Mouse (Mus musculus) spleen, postnatal 36 days (tissue): ENCODE measurements around the gene Sp110.
"Not testable (repeated sequence)": the region's sequence is repeated elsewhere in the genome, so short reads cannot be mapped to it uniquely, and the experiment has no call there.

Experiments
- DNase-seq, 2 experiments: peaks; one replicate each; pipeline ENCODE4 v3.0.0; 2022; ENCODE audit warnings: low spot score in 2 of 2, mixed read lengths in 1 of 2

Gene Sp110

DNA sequence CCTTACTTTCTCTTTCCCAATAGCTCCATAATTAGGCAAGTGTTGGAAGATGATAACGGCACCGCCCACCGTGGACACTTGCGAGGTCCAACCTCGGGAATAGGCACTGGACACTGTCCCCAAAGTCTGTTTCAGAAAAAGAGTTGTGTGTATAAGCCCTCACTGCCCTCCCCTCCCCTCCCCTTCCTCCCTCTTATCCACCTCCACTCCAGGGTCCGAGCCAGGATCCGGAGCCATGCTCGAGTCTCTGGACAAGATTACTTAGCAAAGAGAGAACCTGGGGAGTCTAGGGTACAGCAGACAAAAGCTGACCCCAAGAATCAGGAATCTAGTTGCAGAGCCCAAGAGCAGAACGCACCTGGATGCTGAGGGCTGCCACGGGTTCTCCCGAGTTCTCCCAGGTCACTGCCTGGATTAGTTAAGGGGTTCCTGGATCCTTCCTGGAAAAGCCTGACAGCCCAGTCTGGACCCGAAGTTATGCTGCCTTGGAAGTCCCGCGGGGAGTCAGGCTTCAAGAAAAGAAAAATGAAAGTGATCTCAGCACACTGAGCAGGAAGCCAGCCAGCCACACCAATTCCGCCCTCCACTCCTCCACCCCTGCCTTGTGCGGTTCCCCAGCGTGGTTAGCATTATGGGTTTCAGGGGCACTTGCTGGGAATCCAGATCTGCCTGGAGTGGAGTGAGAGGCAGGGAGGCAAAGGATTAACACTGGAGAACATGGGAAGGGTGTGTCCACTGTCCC is at the start of gene Sp110:
Gene Sp110 (minus strand): TSS at position 547 of the 742 bp plus-strand sequence.
- DNase-seq: peak; percentile 51 to 64

DNA sequence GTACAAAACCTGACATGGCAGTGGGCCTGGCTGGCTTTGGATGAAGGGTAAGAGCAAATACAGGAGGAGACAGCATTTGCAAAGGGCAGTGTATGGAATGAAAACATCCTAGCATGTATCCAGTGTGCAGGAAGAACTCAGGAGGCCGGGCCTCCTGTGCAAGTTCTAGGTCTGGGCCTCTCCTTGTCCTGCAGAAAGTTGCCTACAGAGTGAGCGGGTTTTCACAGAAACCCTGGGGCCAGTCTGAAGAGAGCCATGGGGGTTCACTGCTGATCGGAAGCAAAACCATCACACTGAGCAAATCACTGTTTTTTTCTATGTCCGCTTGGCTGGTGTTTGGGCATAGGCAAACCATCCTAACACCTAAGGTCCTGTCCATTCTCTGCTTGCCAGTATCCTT is 39.5 kb upstream of the Sp110 start:
- peak in 1 of 2 experiments; percentile 29 for DNase-seq

DNA sequence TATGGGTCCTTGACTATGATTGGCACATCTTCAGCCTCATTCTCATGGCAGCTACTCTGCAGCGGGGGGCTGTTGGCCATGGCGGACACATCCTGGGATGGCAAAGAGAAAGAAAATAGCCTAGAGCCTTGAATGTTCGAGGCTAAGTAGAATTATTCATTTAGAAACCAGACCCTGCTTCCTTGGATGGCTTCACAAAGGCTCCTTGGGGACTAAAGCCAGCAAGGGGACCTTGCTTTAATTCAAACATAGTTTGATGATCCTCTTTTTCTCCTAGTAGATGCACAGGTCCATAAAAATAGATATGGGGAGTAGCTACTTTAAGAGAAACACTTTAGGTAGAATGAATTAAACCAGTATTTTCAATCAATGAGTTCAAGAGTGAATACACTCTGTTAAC is 38.3 kb upstream of the Sp110 start:
- not testable (repeated sequence) for DNase-seq

DNA sequence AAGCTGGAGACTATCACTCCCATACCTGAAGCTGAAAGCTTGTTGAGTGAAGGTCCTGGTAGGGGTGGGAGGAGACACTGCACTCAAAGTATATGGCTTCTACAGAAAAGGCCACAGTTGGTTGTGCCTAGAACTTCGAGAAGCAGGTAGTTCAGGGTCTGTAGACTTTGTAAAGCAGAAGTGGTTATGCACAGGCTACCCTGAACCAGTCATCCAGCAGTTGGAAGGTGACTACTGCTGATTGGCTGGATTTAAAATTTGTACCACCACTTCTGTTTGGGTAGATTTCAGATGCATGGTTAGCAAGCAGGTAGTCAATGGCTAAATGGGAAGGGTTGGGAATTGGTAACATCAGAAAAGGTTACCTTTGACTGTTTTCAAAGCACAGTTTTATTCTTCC is 20.1 kb upstream of the Sp110 start:
- DNase-seq: peak; percentile 60 to 62

DNA sequence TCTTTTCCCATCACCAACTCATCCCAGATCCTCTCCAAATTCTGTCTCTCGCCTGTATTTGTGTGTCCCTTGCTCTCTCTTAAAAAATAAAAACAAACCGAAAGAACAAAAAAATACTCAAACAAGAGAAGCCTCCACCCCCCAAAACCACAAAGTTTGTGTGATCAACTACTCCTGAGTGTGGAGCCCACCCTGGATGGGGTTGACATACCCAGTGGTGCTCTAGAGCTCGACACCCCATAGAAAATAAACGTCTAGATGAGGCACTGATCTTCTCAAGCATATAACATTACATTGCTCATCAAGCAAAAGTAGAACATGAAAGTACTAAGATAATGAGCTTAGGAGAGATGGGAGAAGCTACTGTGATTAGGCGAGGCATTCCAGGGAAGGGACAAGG is 18.5 kb upstream of the Sp110 start:
- DNase-seq: not testable (repeated sequence)

DNA sequence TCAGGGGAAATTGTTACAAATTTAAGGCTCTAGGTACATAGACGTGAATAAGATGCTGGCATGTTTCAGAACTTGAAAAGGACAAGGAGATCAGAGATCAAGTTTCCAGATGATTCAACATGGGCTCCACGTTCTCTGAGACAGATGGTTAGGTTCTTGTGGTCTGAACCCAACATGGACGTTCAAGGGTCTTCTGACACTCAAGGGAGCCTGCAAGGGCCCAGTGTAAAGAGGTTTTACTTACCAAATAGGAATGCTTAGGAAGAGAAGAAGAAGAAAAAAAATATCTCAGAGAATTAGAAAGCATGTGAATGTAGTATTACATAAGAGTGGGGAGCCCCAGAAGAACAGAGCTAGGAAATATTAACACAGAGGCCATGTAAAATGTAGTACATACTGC is 17.2 kb upstream of the Sp110 start:
- not testable (repeated sequence) for DNase-seq

DNA sequence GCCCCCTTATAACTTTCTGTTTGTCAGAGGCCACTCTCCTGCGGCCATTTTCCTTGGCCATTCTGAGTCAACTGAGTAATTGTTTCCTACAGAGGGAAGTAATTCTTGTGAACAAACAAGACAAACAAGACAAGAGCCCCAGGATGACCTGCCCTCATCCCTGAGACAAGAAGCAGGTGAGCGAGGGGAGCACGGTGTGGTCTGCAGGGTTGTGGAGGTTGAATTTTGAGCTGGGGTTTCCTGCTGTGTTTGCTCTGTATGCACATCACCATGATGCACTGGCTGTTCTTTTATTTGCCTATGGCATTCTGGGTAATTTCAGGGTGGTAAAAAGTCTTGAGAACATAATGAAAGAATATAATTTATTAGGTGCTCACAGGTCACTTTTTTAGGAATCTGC is 16.5 kb upstream of the Sp110 start:
- not testable (repeated sequence) for DNase-seq

GRCm38 (mm10) chr1:85610581-85610980 is 12.0 kb upstream of the Sp110 start:
- DNase-seq: not testable (repeated sequence)

GRCm38 (mm10) chr1:85608361-85608760 is 9.7 kb upstream of the Sp110 start:
- DNase-seq: not testable (repeated sequence)

DNA sequence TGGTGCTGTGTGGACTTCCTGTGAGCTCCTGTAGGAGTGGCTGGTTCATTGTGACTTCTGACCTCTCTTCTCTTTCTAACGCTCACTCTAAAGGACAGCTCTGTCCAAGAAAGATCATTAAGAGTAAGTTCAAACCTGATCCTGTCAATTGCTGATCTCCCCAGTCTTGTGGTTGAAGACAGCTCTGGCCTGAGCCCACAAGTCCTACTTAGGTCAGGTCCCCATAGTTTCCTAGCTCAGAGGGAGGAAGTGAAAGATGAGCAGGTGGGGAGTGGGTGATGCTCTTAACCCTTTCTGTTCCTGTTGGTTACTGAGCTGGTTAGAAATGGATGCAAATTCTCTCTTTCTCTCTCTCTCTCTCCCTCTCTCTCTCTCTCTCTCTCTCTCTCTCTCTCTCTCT is 5.7 kb upstream of the Sp110 start:
- DNase-seq: not testable (repeated sequence)

DNA sequence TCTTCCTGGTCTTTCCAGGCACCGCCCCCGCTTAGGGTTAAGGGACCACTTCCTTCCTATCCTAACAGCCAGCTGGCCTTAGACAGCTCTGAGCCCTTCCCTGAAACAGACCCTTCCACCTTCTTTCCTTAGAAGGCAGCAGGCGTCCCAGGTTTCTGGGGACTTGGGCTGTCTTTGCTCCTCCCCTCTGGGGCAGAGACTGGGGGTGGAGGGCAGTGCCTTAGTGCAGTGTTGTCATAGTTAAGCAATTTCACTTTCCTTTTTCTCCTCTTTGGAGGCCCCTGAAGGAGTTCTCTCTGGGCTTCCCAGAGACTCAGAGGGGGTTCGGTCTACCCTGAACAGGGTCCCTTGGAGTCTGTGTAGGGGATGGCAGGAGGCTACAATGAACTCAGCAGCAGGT is 2.2 kb upstream of the Sp110 start:
- peak; percentile 68 to 72 for DNase-seq

GRCm38 (mm10) chr1:85600078-85600477 is 1.5 kb upstream of the Sp110 start, which contains the start of gene Sp140:
Sp140 (plus strand) TSS chr1:85600378.
- DNase-seq: not testable (repeated sequence)

DNA sequence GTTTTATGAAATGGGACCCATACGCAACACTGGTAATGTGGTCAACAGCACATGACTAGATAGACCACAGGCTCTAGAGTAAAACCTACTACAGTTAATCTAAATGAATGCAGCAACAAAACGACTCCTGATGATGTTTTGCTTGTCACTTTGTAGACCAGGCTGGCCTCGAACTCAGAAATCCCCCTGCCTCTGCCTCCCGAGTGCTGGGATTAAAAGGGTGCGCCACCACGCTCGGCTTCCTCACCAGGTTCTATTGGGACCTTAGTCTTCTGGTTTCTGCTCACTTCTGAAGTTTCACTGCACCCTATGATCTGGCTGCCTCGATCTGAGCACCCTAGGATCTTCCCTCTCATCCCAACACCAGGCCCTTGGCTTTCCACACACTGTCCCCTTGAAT is 6.1 kb downstream of the Sp110 start:
- not testable (repeated sequence) for DNase-seq

GRCm38 (mm10) chr1:85588697-85589096 is 9.9 kb downstream of the Sp110 start:
- not testable (repeated sequence) for DNase-seq

DNA sequence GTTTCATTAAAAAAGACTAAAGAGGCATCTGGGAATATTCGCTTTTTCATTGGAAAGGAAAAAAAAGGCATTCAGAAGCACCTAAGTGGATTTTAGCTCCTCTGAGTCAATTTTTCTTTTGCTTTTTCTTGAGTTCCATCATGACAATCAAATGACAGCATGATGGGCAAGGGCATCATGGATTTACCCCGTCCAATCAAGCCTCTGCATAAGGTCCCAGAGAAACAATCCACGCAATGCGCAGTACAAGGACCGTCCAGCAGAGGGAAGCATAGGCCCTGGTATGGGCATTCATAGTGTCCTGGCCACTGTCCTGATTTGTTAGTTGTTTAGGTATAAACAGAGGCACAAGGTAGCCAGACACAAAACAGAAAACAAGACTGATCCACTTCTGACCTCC is 17.1 kb downstream of the Sp110 start:
- DNase-seq: not testable (repeated sequence)

DNA sequence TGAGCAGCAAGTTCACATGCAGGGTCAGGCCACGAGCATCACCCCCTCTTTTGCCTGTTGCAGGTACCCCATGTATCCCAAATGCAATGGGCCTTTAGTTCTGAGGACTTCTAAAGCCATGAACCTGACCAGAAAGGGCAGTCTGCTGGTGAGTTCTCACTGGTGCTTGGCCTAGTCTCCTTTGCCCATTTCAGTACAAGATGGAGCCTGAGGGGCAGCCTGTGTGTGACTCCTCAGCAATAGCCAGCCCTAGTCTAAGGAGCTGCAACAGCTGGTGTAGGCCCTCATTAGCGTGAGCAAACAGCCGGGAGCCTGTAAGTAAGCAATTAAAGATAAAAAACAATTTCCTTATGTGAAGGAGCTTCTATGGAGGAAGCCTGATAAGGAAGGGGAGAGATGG is 18.0 kb downstream of the Sp110 start:
- DNase-seq: not testable (repeated sequence)

DNA sequence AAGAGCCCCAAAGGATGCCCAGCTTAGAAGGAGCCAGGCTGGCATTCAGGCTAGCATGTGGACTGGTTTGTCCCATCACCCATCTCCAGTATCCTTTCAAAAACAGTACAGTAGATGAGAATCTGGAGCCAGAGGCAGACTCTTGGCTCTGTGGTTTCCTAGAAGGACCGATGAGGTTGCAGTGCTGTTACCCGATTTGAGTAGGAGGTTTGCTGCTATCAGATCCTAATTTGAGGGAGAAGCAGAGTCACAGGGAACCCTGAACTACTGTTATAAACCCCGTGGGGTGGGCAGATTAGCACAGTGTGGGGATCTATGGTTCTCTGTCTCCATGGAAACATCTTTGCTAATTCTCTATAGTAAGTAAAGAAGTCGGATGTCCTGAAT is 18.5 kb downstream of the Sp110 start:
- DNase-seq: not testable (repeated sequence)

GRCm38 (mm10) chr1:85579199-85580147 is 19.1 kb downstream of the Sp110 start:
- DNase-seq: not testable (repeated sequence)

DNA sequence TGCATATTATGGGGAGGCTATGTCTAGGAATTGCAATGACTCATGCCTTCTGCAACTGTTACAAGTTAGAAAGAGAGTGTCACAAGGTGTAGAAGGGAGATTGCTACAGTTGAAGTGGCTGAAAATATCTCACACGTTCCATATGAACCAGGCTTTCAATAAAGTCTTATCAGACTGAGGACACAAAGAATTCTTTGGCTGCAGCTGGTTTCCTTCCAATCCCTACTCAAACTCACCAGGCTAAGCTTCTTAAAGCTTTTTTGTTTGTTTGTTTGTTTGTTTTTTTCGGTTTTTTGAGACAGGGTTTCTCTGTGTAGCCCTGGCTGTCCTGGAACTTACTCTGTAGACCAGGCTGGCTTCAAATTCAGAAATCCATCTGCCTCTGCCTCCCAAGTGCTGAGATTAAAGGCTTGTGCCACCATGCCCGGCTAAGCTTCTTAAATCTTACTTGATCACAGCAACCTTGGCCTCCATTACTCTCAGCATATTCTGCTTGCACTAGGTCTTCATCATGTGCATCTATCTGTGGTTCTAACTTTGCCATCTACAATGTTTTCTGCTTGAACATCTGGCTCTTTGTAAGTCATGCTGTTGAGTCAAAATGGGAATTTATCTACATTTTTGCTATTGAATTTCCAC is 20.1 kb downstream of the Sp110 start:
- DNase-seq: not testable (repeated sequence)

DNA sequence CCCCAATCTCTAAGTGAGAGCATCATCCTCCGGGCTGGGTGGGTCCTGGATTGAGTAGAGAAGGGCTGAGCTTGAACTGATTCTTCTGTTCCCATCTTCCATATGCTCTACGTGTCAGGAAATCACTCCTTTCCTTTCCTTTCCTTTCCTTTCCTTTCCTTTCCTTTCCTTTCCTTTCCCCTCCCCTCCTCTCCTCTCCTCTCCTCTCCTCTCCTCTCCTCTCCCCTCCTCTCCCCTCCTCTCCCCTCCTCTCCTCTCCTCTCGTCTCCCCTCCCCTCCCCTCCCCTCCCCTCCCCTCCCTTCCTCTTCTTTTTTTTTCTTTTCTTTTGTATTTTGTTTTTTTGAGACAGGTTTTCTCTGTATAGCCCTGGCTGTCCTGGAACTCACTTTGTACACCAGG is 23.2 kb downstream of the Sp110 start, which contains the start of gene G530012D18Rik:
Gene G530012D18Rik (plus strand): TSS at position 301 of the 400 bp plus-strand sequence.
- DNase-seq: not testable (repeated sequence)

DNA sequence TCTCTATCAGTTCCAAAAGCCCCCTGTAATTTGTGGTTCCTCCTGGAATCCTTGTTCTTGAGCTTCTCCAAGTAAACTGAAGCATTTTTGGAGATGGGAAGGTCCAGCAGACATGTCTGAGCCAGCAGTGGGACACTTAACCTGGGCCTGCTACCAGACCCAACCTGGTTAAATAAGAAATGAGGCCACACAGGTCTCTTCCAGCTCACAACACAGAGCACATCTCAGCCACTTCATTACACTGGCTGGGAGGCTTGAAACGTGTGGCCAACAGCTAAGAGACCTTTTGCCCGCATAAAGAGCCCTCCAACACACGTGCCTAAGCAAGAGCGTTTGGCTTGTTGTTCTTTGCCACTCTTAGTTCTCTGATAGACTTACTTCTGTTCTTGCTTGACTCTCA is 25.1 kb downstream of the Sp110 start:
- not testable (repeated sequence) for DNase-seq

GRCm38 (mm10) chr1:85555261-85555660 is 43.4 kb downstream of the Sp110 start:
- peak; percentile 27 to 34 for DNase-seq
